Mouse (Mus musculus) adrenal gland, adult (tissue): Measurements from ENCODE around the gene Slc34a1.
"Not testable (repeated sequence)": the region's sequence is repeated elsewhere in the genome, so short reads cannot be mapped to it uniquely, and the experiment has no call there.

Experiments used
- DNase-seq, 2 experiments: peaks; one replicate each; pipeline ENCODE4 v3.0.0; 2022 to 2023; ENCODE audit warnings: low spot score in 1 of 2; ENCODE audit not compliant: inconsistent age in 2 of 2

Gene Slc34a1

GRCm38 (mm10) chr13:55431889-55432685, 34.1 kb downstream of the Slc34a1 start:
- DNase-seq, result no peak

- DNase-seq, result not testable (repeated sequence)
These were observed 39.2 kb downstream of the Slc34a1 start for GRCm38 (mm10) chr13:55437111-55437629.

- DNase-seq, result no peak
These were observed 45.9 kb downstream of the Slc34a1 start for GRCm38 (mm10) chr13:55443799-55444285.

DNA sequence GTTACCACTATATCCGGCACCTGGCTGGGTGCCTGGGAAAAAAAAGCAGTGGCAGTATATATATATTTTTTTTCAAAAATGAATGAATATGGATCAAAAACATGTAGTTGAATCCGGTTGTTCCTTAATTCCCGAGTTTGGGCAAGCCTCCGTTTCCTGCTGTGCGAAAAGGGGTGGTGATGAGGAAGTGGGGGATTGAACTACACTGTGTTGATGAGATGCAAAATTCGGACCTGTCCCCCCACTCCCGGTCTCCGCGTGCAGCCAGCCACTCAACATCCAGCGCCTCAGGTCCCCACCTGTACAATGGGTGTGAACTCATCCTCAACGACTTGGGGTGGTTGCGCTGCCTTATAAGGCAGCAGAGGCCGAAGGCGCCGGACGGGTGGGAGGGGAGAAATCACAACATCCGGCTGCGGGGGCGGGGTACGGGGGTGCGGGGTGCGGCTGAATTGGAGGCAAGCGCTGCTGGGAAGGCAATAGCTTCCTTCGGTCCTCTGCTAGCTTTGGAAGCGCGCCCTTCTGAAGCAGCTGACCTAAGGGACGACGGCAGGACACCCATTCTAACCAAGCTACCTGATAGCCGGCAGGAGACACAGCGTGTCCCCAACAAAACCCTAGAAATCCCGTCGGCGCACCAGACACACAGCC, 46.4 kb downstream of the Slc34a1 start:
- no peak for DNase-seq

GRCm38 (mm10) chr13:55444937-55445315, 46.9 kb downstream of the Slc34a1 start, which contains the start of gene Grk6:
Grk6 (plus strand) TSS chr13:55445072.
- peak; percentile 100 for DNase-seq

DNA sequence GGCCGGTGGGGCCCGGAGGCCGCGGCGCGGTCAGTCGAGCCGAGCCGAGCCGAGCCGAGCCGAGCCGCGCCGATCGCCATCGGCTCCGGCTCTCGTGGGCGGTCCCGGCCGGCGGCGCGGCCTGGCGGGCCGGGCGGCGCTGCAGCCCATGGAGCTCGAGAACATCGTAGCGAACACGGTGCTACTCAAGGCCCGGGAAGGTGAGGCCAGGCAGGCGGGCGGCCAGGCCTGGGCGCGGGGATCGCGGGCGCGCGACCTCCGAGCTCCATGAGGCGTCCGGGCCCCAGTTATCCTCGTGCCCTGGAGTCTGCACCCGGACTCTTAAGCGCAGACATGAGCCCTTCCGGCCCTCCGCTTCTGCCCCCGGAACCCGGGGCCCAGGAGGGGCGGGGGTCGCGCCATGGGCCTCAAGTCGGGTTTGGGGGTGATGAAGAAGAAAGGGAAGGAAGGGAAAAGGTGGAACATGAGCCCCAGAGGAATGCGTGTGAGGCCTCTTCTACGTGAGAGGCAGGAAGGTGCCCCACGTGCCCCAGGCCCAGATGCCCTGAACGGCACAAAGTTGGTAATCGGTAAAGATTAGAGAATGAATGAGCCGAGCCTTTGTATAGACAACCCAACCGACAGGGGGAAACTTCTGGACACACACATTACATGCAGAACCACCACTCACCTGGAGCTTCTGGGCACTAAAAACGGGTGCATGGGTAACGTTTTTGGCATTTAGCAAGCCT, 47.5 kb downstream of the Slc34a1 start:
- DNase-seq, result no peak

DNA sequence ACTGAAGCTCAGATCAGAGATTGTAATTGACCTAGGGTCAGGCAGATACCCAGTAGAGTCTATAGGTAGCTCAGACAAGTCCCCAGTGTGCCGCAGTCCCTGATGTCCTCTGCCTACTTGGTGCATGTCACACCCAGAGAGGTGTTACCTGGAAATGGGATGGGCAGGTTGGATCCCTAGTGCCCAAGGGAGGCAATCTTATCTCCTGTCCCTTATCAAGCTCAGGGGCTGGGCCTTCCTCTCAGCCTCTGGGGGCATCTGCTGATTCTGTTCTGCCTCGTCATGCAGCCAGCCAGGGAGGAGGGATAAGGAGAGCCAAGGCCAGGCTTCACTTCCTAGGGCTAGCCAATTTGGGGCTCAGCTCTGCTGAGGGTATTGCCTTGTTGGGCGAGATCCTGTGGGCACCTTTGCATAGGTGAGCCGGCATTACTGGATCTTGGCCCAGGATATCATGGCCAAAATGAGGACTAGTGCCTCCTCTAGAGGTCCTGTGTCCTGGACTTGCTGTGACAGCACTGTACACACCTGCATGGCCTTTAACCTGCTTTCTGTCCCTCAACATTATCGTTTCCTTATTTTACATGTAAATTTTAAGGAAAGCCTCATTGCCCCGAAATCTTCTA, 48.6 kb downstream of the Slc34a1 start:
- DNase-seq, result peak in 1 of 2 experiments; percentile 58

DNA sequence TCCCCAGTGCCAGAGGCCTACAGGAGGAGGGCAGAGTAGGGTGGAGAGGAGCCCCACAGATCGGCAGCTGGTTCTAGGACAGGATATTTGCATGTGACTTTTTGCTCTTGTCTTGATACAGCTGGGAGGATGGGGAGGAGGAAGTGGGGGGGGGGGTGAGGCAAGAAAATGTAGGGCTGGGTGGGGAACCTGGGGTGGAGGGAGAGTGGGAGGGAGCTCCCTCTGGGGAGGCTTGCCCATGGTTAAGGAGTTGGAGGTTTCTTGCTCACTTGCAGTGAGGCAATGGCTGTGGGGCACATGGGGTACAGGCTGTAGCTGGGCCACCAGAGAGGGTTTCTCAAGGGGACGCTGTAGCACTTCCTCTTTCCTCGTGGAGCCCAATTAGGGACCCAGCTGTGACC, 49.6 kb downstream of the Slc34a1 start:
- peak in 1 of 2 experiments; percentile 16 for DNase-seq

DNA sequence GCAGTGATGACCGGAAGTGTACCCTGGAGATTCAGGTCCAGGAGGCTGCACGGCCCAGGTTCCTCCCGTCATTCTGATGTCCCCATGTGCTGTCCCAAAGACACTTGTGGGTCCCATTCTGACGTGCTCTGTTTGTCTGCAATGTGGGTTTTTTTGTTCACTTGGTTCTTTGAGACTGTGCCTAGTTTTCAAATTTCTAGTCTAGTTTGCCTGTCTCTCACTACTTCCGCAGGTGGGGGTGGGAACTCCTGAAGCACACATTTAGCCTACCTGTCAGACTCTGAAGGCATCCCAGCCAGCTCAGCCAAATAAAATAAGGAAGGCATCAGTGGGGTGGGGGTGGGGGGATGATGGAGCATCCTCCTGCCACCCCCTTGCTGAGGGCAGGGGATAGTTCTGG, 50.1 kb downstream of the Slc34a1 start:
- DNase-seq, result no peak

- peak in 1 of 2 experiments; percentile 16 for DNase-seq
These were observed 51.2 kb downstream of the Slc34a1 start for GRCm38 (mm10) chr13:55449205-55449604.

DNA sequence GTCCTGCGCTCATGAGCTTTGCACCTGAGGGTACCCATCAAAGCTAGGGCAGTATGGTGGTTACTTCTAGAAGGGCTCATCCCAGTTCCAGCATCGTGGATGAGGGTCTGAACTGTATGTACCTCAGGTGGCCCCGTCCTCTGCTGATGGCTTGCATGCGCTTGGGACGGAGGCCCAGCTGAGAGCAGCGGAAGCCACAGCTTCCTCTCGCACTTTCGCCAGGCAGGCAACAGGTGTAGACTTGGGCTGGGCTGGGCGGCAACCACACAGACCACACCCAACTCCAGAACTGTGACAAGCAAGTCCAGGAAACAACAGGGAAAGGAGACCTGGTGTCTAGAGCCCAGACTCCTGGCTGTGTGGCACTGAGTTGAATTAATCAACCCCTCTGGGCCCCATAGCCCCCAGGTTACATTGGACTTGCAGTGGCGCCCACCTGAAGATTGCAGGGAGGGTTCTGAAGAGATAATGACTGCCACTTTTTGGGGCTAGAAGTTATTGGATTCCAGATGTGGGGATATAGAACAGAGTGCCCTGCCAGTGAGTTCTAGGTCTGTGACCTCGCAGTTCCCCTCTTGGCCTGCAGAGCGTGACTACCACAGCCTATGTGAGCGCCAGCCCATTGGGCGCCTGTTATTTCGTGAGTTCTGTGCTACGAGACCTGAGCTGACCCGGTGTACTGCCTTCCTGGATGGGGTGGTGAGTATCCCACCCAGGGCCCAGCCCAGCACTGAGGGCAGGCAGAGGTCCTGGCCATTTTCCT, 51.9 kb downstream of the Slc34a1 start:
- peak in 1 of 2 experiments; percentile 21 for DNase-seq

DNA sequence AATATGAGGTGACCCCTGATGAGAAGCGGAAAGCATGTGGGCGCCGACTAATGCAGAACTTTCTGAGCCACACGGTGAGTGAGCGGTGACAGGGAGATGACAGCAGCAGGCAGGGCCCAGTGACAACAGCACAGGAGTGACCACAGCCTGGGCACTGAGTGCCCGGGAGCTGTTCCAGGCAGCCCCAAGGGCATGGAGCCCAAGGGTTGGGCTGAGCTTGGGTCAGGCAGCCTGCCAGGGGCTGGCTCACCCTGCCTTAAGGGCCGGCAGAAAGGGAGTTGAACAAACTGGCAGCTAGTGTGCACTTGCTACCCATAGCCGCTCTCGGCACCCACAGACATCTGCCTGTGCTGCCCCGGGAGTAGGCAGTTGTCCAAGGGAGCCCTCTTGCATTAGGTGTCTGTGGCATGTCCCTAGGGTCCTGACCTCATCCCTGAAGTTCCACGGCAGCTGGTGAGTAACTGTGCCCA, 52.6 kb downstream of the Slc34a1 start:
- peak; percentile 92 to 94 for DNase-seq

GRCm38 (mm10) chr13:55451296-55451695, 53.3 kb downstream of the Slc34a1 start:
- DNase-seq, result no peak

DNA sequence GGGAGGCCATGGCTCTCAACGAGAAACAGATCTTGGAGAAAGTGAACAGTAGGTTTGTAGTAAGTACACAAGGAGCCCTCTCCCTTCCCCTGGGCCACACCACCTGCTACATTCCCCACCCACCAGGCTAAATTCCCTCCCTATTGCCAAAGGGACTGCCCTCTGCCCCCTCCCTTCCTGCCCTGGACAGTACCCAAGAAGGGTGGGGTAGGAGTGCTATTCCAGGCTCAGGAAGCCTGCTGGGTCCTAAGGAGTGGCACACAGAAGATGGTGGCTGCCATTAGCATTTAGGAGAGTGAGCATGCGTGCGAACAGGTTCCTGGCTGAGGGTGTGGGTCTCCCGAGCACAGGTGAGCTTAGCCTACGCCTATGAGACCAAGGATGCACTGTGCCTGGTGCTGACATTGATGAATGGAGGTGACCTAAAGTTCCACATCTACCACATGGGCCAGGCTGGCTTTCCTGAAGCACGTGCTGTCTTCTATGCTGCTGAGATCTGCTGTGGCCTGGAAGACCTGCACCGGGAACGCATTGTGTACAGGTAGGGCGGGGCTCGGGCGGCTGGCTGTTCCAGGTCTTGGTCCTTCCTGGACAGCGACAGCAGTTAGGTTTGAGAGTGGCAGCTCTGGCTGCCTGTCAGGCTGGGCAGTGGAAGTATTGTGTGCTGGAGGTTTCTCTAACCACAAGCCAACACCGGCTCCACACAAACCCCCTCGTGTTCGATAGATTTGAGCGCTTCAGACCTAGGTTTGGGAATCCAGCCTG, 54.0 kb downstream of the Slc34a1 start:
- peak in 1 of 2 experiments; percentile 56 for DNase-seq

GRCm38 (mm10) chr13:55462965-55463364, 65.0 kb downstream of the Slc34a1 start:
- DNase-seq, result no peak

DNA sequence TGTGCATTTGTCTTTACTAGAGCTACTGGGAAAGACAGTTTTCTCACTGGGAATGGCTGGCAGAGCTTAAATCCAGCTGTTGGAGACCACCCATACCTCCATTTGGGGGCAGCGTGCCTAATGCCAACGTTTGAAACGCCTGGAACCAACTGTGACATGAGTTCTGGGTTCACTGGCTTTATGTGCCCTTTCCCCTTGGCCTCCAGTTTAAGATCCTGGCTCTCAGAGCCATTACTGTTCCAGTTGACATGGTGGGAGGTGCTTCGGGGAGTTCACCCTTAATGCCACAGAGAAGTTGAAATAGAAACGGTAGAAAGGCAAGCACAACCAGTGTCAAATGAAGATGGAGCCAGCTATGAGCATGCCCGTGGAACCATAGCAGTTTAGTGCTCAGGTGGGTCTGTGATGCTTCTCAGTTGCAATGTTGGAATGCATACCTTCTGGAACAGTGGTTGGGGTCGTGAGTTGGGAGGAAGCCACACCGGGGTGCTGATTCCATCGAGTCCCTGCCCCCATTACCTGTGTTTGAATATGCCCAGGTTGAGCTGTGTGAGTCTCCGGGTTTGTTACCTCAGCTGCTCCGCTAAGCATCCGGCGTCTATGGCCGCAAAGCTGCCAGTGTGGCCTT, 65.5 kb downstream of the Slc34a1 start:
- peak; percentile 52 to 68 for DNase-seq

DNA sequence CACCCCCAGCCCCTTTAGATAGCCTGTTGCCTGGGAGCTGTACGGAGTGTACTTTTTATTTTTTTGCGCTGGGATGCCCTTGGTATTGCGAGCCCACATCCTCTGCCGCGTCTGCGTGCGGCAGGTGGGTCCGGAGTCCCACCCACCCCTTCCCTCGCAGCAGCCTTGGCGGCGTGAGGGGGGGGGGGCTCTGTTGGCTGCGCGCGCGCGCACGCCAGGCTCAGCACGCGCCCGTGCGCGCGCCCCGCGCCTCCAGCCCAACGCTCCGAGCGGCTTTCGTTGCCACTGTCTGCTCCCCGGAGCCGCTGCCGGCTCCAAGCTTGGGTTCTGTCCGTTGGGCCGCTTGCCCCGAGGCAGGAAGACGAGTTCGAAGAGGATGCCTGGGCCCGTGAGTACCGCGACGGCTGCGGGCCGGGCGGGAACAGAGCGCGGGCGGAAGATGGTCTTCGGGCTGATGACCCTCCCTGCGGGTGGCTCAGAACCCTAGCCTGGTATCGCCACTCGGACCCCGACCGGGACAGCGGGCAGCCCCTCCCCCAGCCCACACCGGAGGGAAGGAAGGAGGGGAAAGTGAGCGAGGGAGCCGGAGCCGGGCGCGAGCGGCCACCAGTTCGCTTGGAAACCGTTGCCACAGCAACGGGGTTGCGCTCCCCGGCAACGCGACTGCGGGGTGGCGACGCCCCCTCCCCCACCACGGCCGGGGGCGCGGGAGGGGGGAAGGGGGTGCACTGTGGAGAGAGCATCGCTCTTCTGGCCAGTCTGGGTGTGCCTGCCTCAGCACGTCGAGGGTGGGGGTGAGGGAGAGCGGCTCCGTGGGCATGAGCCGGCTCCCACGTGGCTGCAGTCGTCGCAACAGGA, 66.3 kb downstream of the Slc34a1 start, which contains the start of gene Prr7:
Prr7 (plus strand) TSS at position 241 of the 858 bp plus-strand sequence.
- peak; percentile 63 to 82 for DNase-seq

DNA sequence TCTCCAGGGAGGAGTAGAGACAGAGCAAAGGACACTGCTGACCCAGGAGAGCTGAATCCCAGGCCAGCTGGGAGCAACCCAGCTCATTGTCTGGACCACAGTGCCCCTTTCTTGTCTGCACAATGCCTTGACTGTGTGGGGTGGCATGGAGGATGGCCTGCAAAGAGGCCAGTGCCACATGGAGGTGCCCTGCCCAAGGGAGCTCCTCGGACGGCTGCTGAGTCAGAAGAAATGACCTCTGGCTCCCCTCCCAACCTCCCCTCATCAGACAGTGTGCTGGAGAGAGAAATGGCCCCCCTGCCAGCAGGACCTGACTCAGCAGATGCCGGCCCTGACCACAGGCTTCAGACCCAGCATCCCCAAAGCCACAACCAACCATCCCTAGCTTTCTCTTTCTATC, 67.2 kb downstream of the Slc34a1 start:
- peak; percentile 59 to 69 for DNase-seq
